Mouse (Mus musculus) layer of hippocampus, postnatal 36 days (tissue): ENCODE results near the gene Slc16a14. TPM values are rescaled to one million over a fixed set of nuclear protein-coding genes. Genes with fewer than 3 reads are reported as not detected.

Experiments
- DNase-seq, 2 experiments: peaks; one replicate each; pipeline ENCODE4 v3.0.0; 2022
- total RNA-seq, 2 experiments: library from RNA; stranded (reverse); gene quantifications; 2 replicates each; pipeline ENCODE4 v1.2.3; 2021

Slc16a14 gene
- total RNA-seq, 2 experiments from 2014 or later = 12.4 to 15.6 TPM

GRCm38 (mm10) chr1:84910177-84910804 is 24.6 kb downstream of the Slc16a14 start:
- DNase-seq = no peak

DNA sequence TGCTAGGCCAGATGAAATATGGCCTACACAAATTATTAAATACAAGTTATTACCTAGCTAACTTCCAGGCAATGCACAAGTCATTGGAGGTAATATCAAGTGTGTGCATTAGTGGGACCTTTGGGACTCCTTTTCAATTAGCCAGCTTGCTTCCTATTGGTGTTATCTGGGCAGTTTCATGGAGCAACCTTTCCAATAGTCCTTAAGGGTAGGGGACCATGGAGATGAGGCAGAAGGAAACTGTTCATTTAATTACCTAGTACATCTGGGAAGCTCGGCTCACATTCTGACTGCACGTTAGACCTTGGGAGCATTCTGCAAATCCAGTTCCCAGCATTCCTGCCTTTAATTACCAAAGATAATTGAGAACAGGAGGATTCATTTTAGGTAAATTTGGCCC is 30.5 kb downstream of the Slc16a14 start:
- DNase-seq = no peak

DNA sequence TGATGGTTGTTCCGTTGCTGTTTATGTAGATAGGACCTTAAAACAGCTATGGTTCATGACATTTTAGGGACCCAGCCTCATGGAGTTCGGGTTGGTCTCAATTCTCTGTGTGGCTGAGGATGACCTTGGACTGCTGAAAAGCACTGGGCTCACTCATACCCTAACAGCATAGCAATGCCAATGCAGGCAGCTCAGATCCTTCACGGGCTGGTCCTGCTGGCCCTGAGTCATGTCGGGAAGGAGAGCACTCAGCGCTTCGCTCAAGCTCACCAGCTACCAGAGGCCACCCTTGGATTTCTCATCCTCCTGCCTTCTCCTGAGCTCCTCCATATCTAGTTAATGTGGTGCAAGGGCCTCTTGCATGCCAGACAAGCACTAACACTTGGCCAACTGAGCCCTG is 35.8 kb downstream of the Slc16a14 start:
- DNase-seq = no peak

DNA sequence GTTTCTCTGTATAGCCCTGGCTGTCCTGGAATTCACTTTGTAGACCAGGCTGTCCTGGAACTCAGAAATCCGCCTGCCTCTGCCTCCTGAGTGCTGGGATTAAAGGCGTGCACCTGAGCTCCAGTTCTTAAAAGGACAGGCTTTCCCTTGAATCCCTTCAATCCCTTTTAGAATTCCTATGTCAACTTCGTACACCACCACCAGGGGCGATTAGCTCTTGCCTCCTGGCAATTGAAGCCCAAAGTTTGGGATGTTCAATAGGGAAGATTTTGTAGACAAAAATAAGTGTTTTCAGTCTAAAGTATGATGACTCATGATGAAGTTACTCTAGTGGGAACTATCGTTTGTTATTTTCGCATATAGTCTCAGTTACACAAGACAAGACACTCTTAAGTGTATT is 37.6 kb downstream of the Slc16a14 start:
- no peak for DNase-seq

- DNase-seq = no peak
Observed at GRCm38 (mm10) chr1:84891746-84892145, 43.2 kb downstream of the Slc16a14 start.

DNA sequence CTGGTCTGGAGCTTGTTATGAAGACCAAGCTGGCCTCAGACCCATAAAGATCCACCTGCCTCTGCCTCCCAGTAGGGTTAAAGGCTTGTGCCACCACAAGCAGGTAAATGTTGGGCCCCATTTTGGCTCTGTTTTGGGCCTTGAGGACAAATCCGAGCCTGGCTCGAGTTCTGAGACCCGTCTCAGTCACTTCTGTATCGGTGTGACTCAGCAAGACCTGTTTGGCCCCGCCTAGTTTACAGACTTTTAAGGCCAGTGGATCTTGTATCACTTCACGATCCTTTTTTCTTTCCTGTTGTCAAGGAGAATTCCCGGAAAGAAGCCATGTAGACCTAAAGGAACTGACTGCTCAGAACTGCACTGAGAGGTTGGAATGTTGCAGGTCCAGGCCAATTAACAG is 44.4 kb downstream of the Slc16a14 start:
- no peak for DNase-seq

DNA sequence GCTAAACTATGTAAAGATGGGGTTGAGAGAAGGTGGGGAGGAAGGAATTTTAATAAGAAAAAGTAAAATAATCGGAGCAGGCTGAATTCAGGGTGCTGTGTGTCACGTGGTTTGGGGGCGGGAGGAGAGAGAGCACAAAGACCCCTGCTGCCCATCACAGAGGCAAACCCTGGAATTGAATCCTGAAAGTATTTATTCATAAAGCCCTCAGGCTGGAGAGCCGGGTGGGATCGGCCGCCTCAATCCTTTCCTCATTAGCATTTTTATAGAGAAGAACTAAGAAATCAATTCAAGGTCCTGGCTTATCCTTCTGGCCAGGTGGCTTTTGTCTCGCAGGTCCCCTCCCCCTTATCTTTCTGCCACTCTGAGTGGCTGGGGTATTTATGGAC is 44.9 kb downstream of the Slc16a14 start:
- no peak for DNase-seq

- no peak for DNase-seq
Observed at GRCm38 (mm10) chr1:84889330-84890004, 45.5 kb downstream of the Slc16a14 start.

DNA sequence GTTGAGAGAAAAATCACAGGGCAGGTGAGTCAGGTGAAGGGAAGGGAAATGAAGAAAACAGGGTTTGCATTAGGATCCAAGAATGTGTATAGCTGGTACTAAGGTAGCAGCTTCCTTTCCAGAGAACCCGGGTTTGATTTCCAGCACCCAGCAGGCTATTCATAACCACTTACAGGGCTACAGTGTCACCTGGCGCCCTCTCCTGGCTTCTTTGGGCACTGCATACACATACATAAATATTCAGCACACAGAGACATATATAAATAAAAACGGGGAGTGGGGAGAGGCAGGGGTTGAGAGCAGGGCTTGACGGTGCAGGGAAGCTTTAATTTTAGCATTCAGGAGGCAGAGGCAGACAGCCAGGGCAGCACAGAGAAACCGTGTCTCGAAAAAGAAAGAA is 49.0 kb downstream of the Slc16a14 start:
- DNase-seq = no peak

GRCm38 (mm10) chr1:84885174-84885573 is 49.8 kb downstream of the Slc16a14 start:
- DNase-seq = no peak

GRCm38 (mm10) chr1:84883889-84884288 is 51.0 kb downstream of the Slc16a14 start:
- no peak for DNase-seq

DNA sequence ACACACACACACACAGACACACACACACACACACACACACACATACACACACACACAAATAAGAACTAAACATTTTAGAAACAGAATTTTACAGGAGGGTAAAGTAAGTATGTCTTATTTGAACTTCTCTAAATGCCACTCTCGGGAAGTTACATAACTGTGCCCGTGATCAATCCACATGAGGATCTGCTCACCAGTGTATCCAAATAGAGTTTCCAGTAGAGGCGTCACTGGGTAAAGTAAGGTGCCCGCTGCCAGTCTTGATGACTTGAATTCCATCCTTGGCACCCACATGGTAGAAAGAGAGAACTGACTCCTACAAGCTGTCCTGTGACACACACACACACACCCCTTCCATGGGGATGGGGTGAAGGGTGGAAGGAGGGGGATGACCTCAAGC is 52.0 kb downstream of the Slc16a14 start:
- DNase-seq = no peak

- no peak for DNase-seq
Observed at GRCm38 (mm10) chr1:84882066-84882532, 52.8 kb downstream of the Slc16a14 start.

- DNase-seq = peak; percentile 8 to 14
Observed at GRCm38 (mm10) chr1:84881248-84882065, 53.5 kb downstream of the Slc16a14 start.

GRCm38 (mm10) chr1:84879571-84880120 is 55.3 kb downstream of the Slc16a14 start:
- no peak for DNase-seq

DNA sequence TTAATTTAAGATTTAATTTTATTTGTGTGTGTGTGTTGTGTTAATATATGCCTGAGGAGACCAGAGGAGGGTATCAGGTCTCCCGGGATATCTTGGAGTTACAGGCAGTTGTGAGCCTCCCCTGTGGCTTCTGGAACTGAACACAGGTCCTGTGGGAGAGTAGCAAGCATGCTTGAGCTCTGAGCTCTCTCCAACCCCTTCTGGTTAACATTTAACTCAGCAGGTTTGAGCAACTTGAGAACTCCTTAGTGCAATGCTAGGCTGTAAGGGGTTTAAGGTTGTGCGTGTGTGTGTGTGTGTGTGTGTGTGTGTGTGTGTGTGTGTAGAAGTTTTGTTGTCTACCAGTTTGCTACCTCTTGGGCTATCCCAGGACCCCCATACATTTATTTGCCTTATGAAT is 57.3 kb downstream of the Slc16a14 start:
- no peak for DNase-seq

DNA sequence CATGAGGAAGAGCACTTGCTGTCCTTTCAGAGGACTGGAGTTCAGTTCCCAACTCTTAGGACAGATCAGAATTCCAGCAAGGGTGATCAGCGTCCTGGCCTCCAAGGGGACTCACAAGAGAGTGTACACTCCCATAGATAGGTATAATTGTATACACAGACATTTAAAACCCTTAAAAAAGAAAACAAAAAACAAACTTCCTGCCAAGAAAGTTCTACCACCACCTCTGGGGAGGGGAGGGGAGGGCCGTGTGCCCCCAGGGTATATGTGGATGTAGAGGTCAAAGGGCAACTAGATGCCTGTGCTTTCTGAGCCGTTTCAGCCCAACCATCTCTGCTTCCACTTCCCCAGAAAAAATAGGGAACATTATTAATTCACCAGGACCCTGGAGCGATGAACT is 62.0 kb downstream of the Slc16a14 start:
- DNase-seq = no peak

GRCm38 (mm10) chr1:84872105-84872504 is 62.8 kb downstream of the Slc16a14 start:
- DNase-seq = no peak

DNA sequence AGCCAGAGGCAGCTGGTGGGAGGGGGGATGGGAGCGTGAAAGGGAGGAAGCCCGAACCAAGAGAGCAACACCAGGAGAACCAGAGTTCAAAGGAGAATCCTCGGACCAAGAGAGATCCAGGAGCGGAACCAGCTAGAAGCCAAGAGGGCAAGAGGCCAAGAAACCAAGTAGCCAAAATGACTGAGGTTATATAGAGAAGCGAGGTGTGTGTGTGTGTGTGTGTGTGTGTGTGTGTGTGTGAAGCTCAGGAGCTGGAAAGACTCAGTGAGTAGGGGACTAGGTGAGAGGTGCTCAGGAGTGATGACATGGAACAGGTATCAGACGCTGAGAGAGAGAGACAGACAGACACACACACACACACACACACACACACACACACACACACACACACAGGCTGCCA is 63.8 kb downstream of the Slc16a14 start:
- no peak for DNase-seq

GRCm38 (mm10) chr1:84869498-84869897 is 65.4 kb downstream of the Slc16a14 start:
- DNase-seq = no peak

DNA sequence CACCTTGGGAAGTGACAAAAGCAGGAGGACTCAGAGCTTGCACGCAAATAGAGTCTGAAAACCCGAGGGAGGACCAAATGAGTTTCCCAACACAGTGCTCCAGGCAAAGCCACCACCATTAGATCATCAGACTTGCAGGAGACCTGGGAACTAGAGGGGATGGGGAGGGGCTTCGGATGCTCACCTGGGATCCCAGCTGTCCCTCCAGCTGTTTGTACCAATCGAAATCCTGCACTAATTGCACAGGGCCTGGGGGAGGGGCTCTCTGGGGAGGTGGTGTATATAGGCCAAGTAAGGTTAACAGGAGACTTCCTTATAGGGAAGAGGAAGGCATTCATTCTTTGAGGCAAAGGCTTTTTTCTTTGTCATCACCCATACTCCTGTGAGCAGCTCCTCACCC is 66.1 kb downstream of the Slc16a14 start:
- DNase-seq = no peak

- DNase-seq = no peak
Observed at GRCm38 (mm10) chr1:84868311-84868710, 66.6 kb downstream of the Slc16a14 start.

DNA sequence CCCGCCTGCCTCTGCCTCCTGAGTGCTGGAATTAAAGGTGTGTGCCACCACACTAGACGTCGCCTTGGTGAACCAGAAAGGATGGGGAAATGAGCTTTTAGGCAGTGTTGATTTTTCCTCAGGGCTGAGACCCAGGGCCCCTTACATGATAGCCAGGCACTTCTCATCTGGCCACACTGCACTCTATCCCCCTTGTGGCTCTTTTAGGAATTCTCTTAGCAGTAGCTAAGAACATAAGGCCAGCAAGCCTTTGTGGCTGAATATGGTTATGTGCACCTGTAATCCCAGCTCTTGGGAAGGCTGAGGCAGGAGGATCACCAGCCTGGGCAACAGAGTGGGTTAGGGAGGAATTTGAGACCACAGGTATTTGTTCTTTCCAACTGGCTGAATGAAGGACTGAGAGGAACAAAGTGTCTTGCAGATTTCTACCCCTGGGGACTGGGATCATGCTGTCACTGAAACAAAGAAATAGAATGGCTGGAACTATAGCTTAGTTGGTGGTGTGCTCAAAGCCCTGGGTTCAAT is 68.2 kb downstream of the Slc16a14 start:
- no peak for DNase-seq
